Mouse (Mus musculus): ENCODE measurements around the gene Atxn1.

The Atxn1 gene

DNA sequence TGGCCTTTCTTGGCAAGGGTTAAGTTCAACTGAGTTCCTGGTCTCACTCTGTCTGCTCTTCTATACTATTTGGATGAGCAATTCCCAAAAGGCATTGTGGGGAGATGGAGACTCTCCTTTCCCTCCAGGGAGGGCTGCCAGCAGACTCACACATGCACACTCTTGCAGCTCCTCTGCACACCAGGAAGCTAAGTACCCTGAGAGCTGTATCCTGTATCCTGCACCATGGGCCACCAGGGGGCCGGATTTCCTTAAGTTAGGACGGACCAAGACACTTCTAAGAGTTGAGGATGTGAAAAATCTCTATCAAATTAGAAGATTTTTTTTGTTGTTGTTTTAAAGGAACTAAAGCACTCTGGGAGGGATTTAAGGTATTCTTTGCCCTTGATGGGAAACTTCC lies 387.0 kb downstream of the Atxn1 start:
- no peak for DNase-seq (ENCODE audit: low read depth, low spot score)

GRCm38 (mm10) chr13:45577366-45577765 lies 387.4 kb downstream of the Atxn1 start:
- DNase-seq (ENCODE audit: low read depth, low spot score): no peak

GRCm38 (mm10) chr13:45576185-45576584 lies 388.6 kb downstream of the Atxn1 start:
- DNase-seq (ENCODE audit: low read depth, low spot score): no peak

DNA sequence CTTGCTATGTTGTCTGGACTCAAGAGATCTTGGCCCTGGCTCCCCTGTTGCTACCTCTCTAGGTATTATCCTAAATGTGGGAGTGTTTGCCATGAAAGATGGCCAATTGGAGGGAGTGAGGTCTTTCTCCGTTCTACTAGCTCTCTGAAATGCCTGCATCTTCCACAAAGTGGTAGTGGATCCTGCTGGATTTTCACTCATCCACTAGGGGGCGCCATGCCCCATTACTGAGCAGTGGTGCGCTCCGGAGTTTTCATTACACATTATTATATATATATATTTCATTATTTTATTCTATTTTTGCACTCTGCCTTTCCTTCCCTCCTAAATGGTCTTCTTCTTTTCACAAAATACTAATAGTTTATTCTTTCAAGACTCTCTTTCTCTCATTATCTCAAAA lies 392.0 kb downstream of the Atxn1 start:
- DNase-seq (ENCODE audit: low read depth, low spot score): peak; percentile 18

DNA sequence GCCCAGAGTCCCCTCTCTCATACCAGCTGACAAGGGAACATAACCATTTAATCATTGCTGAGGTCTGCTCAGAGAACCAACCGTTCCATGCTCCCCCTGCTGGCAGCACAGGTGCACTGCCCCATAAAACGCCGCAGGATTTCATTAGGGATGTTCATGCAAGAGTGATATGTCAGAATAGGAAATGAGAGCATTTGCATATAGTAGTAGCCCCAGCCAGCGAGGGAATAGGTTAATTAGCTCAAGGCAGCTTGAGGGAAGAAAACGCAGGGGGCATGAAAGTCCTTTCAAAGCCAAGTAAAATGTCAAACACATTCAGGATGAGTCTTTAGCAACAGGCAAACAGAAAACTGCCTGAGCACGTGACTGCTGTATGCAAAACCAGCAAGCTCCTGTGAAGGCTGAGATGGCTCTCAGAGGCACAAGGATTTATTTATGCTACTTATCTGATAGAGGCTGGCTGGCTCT lies 393.0 kb downstream of the Atxn1 start:
- peak; percentile 33 for DNase-seq (ENCODE audit: low read depth, low spot score)

- no peak for DNase-seq (ENCODE audit: low read depth, low spot score)
Observed at GRCm38 (mm10) chr13:45569932-45570331, 394.9 kb downstream of the Atxn1 start.

GRCm38 (mm10) chr13:45564946-45565345 lies 399.9 kb downstream of the Atxn1 start:
- DNase-seq (ENCODE audit: low read depth, low spot score): no peak

DNA sequence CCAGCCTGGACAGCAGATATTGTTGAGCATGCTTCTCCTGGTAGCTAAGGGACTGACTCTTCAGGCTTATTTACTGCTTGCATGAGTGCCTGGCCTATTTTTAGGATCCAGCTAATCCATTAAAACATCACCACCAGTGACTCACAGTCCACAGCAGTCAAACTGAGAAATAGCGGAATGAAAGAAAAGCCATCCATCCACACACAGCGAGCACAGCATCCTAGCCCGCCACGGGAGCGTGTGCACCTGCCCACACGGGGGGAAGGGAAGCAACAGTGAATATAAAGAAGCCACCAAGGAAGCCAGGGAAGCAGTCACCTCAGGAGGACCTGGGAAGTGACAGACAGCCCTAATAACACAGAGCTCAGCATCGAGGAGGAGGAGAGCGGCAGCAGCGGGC lies 402.8 kb downstream of the Atxn1 start:
- no peak for DNase-seq (ENCODE audit: low read depth, low spot score)

DNA sequence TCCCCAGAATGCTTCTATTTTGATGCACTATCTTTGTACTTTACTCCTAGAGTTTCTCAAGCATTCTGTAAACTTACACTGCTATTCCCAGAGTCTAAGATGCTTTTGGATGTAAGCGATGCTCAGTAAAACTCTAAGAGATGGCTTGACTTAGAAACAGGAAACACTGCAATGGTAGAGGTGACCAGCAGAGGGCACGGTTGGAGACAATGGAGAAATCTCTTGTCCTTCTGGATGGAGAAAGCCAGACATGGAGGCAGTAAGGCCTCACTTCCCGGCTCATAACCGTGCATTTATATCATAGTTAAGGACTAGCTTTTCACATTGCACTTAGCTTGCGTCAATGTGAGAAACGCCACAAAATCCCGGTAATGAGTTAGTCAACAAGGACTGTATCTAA lies 404.3 kb downstream of the Atxn1 start:
- no peak for DNase-seq (ENCODE audit: low read depth, low spot score)

GRCm38 (mm10) chr13:45559258-45559657 lies 405.6 kb downstream of the Atxn1 start:
- DNase-seq (ENCODE audit: low read depth, low spot score): no peak

- no peak for DNase-seq (ENCODE audit: low read depth, low spot score)
Observed at GRCm38 (mm10) chr13:45558367-45558766, 406.4 kb downstream of the Atxn1 start.

DNA sequence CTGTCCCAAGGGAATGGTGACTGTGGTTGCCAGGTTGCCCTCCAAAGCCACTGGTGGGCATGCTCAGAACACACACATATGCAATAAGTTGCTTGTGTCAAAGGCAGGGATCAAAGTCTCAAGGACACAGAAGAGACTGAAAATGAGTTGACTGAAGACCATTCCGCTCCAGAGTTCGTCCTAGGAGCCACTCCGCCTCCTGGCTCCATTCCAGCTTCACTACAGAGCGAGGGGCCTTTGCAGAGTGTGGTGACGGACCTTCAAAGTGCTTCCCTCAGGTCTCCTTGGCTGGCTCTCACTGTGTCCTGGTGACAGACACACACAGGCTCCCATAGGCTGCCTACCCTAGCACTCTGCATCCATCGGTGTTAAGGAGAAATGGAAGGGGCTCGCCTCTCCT lies 411.1 kb downstream of the Atxn1 start:
- DNase-seq (ENCODE audit: low read depth, low spot score): no peak

DNA sequence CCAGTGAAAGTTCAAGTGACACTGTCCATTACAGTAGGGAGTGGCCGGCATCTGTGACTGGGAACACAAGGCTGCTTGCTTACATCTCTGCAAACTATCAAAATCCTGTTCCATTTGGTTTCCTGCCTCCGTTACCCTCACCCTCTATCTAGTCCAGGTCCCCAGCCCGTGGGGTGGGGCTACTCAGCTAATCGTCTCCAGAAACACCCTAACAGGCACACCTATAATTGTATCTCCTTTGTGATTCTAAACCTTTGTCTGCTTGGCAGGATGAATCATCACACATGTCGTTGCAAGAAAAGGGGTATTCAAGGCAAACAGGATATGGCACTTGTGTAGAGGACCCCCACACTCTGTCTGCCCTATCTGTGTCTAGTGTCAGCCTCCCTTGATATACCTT lies 417.3 kb downstream of the Atxn1 start:
- no peak for DNase-seq (ENCODE audit: low read depth, low spot score)

GRCm38 (mm10) chr13:45546946-45547345 lies 417.9 kb downstream of the Atxn1 start:
- no peak for DNase-seq (ENCODE audit: low read depth, low spot score)

GRCm38 (mm10) chr13:45545974-45546373 lies 418.8 kb downstream of the Atxn1 start:
- no peak for DNase-seq (ENCODE audit: low read depth, low spot score)

DNA sequence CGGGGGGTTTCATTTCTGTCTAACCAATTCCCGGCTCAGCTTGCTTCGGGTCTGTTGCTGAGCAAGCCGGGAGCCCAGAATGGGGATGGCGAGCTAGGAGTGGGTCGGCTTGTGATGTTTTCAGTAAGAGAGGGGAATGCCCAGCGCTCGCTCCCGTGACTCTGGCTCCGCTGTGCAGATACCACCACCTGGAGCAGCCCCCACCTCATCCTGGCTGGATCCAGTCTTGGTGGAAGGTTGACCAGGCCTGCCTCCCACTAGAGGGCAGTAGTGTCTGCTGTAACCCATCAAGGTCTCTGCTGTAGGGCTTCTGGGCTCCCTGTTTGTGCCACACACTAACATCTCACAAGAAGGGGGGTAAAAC lies 425.6 kb downstream of the Atxn1 start:
- peak; percentile 28 for DNase-seq (ENCODE audit: low read depth, low spot score)

- peak; percentile 34 for DNase-seq (ENCODE audit: low read depth, low spot score)
Observed at GRCm38 (mm10) chr13:45538532-45539204, 426.1 kb downstream of the Atxn1 start.

DNA sequence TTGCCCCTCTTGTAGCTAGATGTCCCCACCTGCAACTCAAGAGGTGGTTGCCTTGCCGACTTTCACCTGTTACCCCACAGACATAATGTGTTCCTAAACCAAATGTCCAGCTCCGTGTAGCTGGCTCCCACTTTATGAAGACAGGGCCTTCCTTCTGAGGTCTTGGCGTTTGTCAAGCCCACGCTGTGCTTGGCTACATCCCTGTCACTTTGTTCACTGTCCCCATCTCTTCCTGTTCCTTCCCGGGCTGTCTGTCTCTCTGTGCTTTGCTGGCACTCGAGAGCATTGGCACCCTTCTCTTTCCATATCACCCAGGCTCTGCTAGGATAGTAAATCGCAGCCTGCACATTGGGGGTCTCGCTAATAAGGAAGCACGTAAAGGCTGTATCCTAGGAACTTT lies 426.7 kb downstream of the Atxn1 start:
- no peak for DNase-seq (ENCODE audit: low read depth, low spot score)

- DNase-seq (ENCODE audit: low read depth, low spot score): no peak
Observed at GRCm38 (mm10) chr13:45537110-45537509, 427.7 kb downstream of the Atxn1 start.

DNA sequence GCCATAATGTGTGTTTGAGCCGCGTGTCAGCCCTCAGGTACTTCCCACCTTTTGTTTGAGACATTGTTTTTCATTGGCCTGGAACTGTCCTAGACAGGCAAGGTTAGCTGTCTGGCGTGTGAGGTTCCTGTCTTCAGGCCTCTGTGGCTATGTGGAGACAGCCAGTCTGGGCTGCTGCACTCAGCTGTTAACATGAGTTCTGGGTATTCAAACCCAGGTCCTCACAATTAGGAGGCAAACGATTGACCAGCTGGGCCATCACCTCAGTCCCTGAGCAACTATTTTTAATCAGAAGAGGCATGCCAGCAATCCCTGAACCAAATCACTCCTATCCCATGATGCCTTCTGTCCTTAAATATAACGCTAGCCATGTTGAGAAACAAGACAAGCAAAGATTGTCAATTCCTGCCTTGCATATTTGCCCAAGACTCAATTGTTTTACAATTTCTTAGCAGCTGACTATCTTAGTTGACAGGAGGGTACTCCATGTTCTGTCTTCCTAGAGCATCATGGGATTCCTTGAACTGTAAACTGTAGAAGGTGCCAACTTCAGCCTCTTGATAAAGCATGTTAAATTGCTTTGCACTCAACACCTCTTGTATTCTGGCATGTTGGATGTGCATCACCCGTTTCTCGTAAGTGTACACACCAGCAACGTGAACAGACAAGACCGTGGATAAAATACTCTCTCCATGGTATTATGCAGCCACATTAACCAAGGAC lies 428.9 kb downstream of the Atxn1 start:
- no peak for DNase-seq (ENCODE audit: low read depth, low spot score)

- no peak for DNase-seq (ENCODE audit: low read depth, low spot score)
Observed at GRCm38 (mm10) chr13:45530754-45531153, 434.1 kb downstream of the Atxn1 start.

- no peak for DNase-seq (ENCODE audit: low read depth, low spot score)
Observed at GRCm38 (mm10) chr13:45528787-45529186, 436.0 kb downstream of the Atxn1 start.

- no peak for DNase-seq (ENCODE audit: low read depth, low spot score)
Observed at GRCm38 (mm10) chr13:45527232-45527964, 437.4 kb downstream of the Atxn1 start.

Measured in WW6 (cell line).